Mouse (Mus musculus): ENCODE results near the gene Fbrsl1.

GRCm38 (mm10) chr5:110330508-110330907 is 117.8 kb downstream of the Fbrsl1 start:
- TF ChIP-seq POLR2A (IDR thresholded peaks at IDR 0.05; ENCODE audit: borderline replicate concordance, extremely low read depth, low read depth, low read length) (no peak), CTCF (IDR thresholded peaks at IDR 0.05; ENCODE audit: insufficient read depth, low read length) (no peak)

Data from lung, adult 2 months (tissue).